Mouse (Mus musculus): ENCODE data around the gene Pan3. TPM values are rescaled to one million over a fixed set of nuclear protein-coding genes. Genes with fewer than 3 reads are reported as not detected.

Gene Pan3
- total RNA-seq, 2 experiments from 2014 or later = 59.7 to 63.2 TPM

GRCm38 (mm10) chr5:147597825-147598224 lies 167.9 kb downstream of the Pan3 start:
- intact Hi-C loops (cut with DNase I) = no loop called here
- no peak for DNase-seq

Other genes starting within 250 kb of the Pan3 start
- not detected for gene Gsx1, start 241.5 kb upstream of the Pan3 start, total RNA-seq (2021)
- gene Pdx1, start 160.2 kb upstream of the Pan3 start, total RNA-seq (2021) = not detected
- gene Cdx2, start 122.9 kb upstream of the Pan3 start, total RNA-seq (2021) = not detected
- not detected for gene Urad, start 107.7 kb upstream of the Pan3 start, total RNA-seq (2021)
- gene Flt3, start 29.7 kb upstream of the Pan3 start, total RNA-seq (2021) = under 1 TPM; 0.07 to 0.12 TPM

Data from heart, postnatal 10 days (tissue).